Mouse (Mus musculus) hindbrain, embryonic 16.5 days (tissue): ENCODE measurements at regions not wholly inside any gene's neighbourhood (a gene's known extent, or its start where the extent isn't known, plus 50 kb on each side); places are given as distances from the start of the nearest gene placed in this dataset.

Source experiments
- ATAC-seq: fragments of 200-750 bp; cut with Nextera tagmentation; 2 replicates; pipeline ENCODE4 v1.8.0; 2017; ENCODE audit warnings: moderate TSS enrichment, moderate library complexity
- H3K27ac ChIP-seq: fragments of 300-500 bp; sonication (generic); 2 replicates; pipeline ENCODE4 v1.5.1; 2014; ENCODE audit warnings: low read depth, mild to moderate bottlenecking, control low read depth, low read length, moderate library complexity
- H3K27me3 ChIP-seq: fragments of 300-500 bp; sonication (generic); replicated peaks from 2 replicates; pipeline ENCODE4 v1.6.1; 2014; ENCODE audit warnings: low read length; ENCODE audit not compliant: control insufficient read depth, insufficient read depth
- H3K36me3 ChIP-seq: fragments of 300-500 bp; sonication (generic); 2 replicates; pipeline ENCODE4 v1.6.1; 2014; ENCODE audit warnings: mild to moderate bottlenecking, low read length, moderate library complexity, mixed read lengths; ENCODE audit not compliant: control insufficient read depth, insufficient read depth
- H3K4me1 ChIP-seq: fragments of 300-500 bp; sonication (generic); 2 replicates; pipeline ENCODE4 v1.6.1; 2014; ENCODE audit warnings: low read depth, low read length; ENCODE audit not compliant: control insufficient read depth, insufficient read depth
- H3K4me2 ChIP-seq: fragments of 300-500 bp; sonication (generic); 2 replicates; pipeline ENCODE4 v1.6.1; 2014; ENCODE audit warnings: mild to moderate bottlenecking, low read length, control low read depth, moderate library complexity
- H3K4me3 ChIP-seq: fragments of 300-500 bp; sonication (generic); 2 replicates; pipeline ENCODE4 v1.5.1; 2014; ENCODE audit warnings: mild to moderate bottlenecking, low read length, control low read depth, moderate library complexity
- H3K9ac ChIP-seq: fragments of 300-500 bp; sonication (generic); 2 replicates; pipeline ENCODE4 v1.6.1; 2014; ENCODE audit warnings: low read depth, mild to moderate bottlenecking, control low read depth, low read length, moderate library complexity
- H3K9me3 ChIP-seq: fragments of 300-500 bp; sonication (generic); 2 replicates; pipeline ENCODE4 v1.6.1; 2014; ENCODE audit warnings: mild to moderate bottlenecking, low read length, moderate library complexity; ENCODE audit not compliant: control insufficient read depth
- WGBS: fragments of 180-500 bp; shearing (Covaris S2); extraction: QIAGEN DNeasy Blood & Tissue Kit; methylation state at CpG from one replicate; pipeline ENCODE4 v1.1.7; 2014; 5-methylcytosine and 5-hydroxymethylcytosine counted together

- WGBS: 76% methylated on average over 8 of the region's 8 CpGs
- no peak for ATAC-seq
- no peaks in the 10 kb centered on the region for H3K9me3 ChIP-seq
- H3K27me3 ChIP-seq: no peaks in the 10 kb centered on the region
- no peaks in the 10 kb centered on the region for H3K4me1 ChIP-seq
- H3K4me2 ChIP-seq: no peak overlapping the region
- H3K27ac ChIP-seq: no peak overlapping the region
- H3K9ac ChIP-seq: no peak overlapping the region
- no peaks in the 10 kb centered on the region for H3K36me3 ChIP-seq
- no peak overlapping the region for H3K4me3 ChIP-seq
Observed at GRCm38 (mm10) chr10:67819534-67819933, 92.9 kb downstream of the Zfp365 start.

DNA sequence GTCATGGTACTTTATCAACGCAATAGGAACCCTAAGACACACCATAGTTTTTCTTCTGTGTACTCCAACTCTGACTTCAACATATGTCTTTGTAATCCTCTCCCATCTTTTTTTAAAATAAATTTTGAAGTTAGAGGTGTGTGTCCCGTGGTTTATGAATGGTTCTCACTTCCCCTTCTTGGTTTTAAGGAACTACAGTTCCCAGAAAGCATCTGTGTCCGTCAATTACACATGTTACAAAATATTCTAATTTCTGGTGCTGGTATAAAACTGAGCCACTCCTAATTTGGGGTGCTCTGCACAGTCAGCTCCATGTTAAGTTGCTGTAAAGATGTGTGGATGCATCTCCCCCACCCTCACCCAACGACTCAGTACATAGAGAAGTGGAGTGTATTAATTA, 98.6 kb downstream of the Zfp365 start:
- no peak for ATAC-seq
- 82% methylated on average over 4 of the region's 4 CpGs for WGBS
- H3K27me3 ChIP-seq: no peaks in the 10 kb centered on the region
- no peak overlapping the region for H3K9ac ChIP-seq
- H3K4me2 ChIP-seq: no peak overlapping the region
- H3K4me1 ChIP-seq: no peaks in the 10 kb centered on the region
- H3K36me3 ChIP-seq: no peaks in the 10 kb centered on the region
- H3K4me3 ChIP-seq: no peak overlapping the region
- H3K27ac ChIP-seq: no peak overlapping the region
- no peaks in the 10 kb centered on the region for H3K9me3 ChIP-seq

DNA sequence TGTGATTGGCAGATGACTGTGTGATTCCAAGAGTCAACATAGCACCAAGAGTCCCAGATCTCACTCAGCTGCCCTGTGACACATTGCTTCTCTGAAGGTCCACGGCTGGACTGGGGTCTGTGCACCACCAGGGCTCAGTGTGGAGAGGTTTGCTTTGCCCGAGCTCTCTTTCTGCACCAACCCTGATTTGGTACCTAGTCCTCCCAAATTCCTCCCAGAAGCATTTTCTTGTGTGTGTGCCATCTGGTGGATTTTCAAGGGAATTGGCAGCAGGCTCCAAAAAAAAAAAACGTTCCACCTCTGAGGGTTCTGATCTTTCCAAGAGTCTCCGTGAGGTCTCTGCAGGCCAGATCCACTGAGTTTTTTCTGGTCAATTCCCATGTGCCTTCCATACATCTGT, 107.3 kb downstream of the Zfp365 start:
- Histone ChIP-seq H3K4me3 (no peak overlapping the region), H3K9ac (no peak overlapping the region), H3K9me3 (no peaks in the 10 kb centered on the region), H3K4me2 (no peak overlapping the region), H3K4me1 (no peaks in the 10 kb centered on the region), H3K27ac (no peak overlapping the region), H3K36me3 (no peaks in the 10 kb centered on the region), H3K27me3 (no peaks in the 10 kb centered on the region)
- WGBS: 36% methylated on average over 4 of the region's 4 CpGs
- no peak for ATAC-seq

DNA sequence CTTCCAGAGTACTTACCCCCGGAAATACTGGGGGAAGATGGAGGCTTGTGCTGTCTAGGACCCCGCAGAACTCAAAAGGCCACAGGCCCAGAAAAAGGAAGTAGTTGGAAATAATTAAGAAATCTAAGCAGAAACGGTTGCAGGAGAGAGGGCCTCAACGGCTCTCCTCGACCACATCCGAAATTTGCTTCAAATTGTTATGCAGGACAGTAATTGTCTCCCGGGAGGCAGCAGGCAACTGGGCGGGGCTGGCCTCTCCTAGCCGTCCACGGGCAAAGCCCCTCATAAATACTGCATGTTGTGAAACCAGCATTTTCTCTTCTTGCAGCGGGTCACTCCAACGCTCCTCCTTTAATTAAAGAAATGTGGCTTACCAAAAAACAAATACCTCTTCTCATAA, 107.8 kb downstream of the Zfp365 start:
- Histone ChIP-seq H3K4me3 (no peak overlapping the region), H3K27me3 (no peaks in the 10 kb centered on the region), H3K27ac (no peak overlapping the region), H3K9me3 (no peaks in the 10 kb centered on the region), H3K36me3 (no peaks in the 10 kb centered on the region), H3K4me1 (no peaks in the 10 kb centered on the region), H3K9ac (no peak overlapping the region), H3K4me2 (no peak overlapping the region)
- ATAC-seq: no peak
- WGBS: 49% methylated on average over 12 of the region's 12 CpGs

- Histone ChIP-seq H3K27me3 (no peaks in the 10 kb centered on the region), H3K27ac (no peak overlapping the region), H3K4me1 (no peaks in the 10 kb centered on the region), H3K9me3 (no peaks in the 10 kb centered on the region), H3K9ac (no peak overlapping the region), H3K36me3 (no peaks in the 10 kb centered on the region), H3K4me2 (no peak overlapping the region), H3K4me3 (no peak overlapping the region)
- WGBS: 89% methylated on average over 8 of the region's 8 CpGs
- no peak for ATAC-seq
Observed at GRCm38 (mm10) chr10:67802156-67802555, 110.3 kb downstream of the Zfp365 start.

DNA sequence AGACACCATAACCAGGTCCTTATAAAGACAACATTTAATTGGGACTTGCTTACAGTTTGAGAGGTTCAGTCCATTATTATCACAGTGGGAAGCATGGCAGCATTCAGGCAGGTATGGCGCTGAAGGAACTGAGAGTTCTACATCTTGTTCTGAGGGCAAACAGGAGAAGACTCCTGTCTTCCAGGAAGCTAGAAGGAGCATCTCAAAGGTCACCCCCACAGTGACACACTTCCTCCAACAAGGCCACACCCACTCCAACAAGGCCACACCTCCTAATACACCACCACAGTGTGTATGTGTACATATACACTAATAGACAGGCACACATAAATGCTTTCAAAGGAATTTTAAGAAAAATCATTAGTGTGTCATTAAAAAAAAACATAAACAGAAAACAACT, 110.8 kb downstream of the Zfp365 start:
- 100% methylated on average over 1 of the region's 1 CpGs for WGBS
- Histone ChIP-seq H3K36me3 (no peaks in the 10 kb centered on the region), H3K9ac (no peak overlapping the region), H3K4me2 (no peak overlapping the region), H3K27ac (no peak overlapping the region), H3K27me3 (no peaks in the 10 kb centered on the region), H3K9me3 (no peaks in the 10 kb centered on the region), H3K4me3 (no peak overlapping the region), H3K4me1 (no peaks in the 10 kb centered on the region)
- ATAC-seq: no peak

- Histone ChIP-seq H3K27me3 (no peaks in the 10 kb centered on the region), H3K9ac (no peak overlapping the region), H3K36me3 (no peaks in the 10 kb centered on the region), H3K9me3 (no peaks in the 10 kb centered on the region), H3K4me3 (no peak overlapping the region), H3K4me2 (no peak overlapping the region), H3K27ac (no peak overlapping the region), H3K4me1 (no peaks in the 10 kb centered on the region)
- no peak for ATAC-seq
- WGBS: 37% methylated on average over 10 of the region's 10 CpGs
Observed at GRCm38 (mm10) chr10:67798991-67799390, 113.5 kb downstream of the Zfp365 start.

- H3K27ac ChIP-seq: no peak overlapping the region
- no peak overlapping the region for H3K4me2 ChIP-seq
- H3K4me1 ChIP-seq: no peaks in the 10 kb centered on the region
- no peak overlapping the region for H3K9ac ChIP-seq
- H3K27me3 ChIP-seq: no peaks in the 10 kb centered on the region
- no peaks in the 10 kb centered on the region for H3K9me3 ChIP-seq
- ATAC-seq: no peak
- no peak overlapping the region for H3K4me3 ChIP-seq
- H3K36me3 ChIP-seq: no peaks in the 10 kb centered on the region
- 72% methylated on average over 3 of the region's 3 CpGs for WGBS
Observed at GRCm38 (mm10) chr10:67793206-67793605, 119.3 kb downstream of the Zfp365 start.

DNA sequence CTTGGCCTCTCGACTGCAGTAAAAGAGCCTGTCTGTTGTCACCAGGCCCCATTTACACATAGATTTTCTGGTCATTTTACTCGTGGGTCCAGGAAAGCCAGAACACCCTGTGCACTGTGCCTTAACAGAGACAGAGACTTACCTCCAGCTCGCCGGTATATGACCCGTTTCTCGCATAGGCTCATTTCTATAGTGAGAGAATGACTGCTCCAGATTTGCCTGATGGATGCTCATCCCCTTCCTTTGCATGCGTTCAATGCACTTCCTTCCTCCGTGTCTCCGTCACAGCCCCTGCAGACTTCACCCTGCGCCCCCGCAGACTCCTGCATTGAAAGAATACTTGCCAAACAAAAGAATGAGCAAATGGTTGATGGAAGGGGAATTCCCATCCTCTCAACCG, 122.8 kb downstream of the Zfp365 start:
- no peak overlapping the region for H3K4me3 ChIP-seq
- H3K4me1 ChIP-seq: no peaks in the 10 kb centered on the region
- no peak overlapping the region for H3K4me2 ChIP-seq
- WGBS: 74% methylated on average over 12 of the region's 12 CpGs
- H3K27ac ChIP-seq: no peak overlapping the region
- no peak overlapping the region for H3K9ac ChIP-seq
- no peaks in the 10 kb centered on the region for H3K36me3 ChIP-seq
- no peaks in the 10 kb centered on the region for H3K27me3 ChIP-seq
- no peaks in the 10 kb centered on the region for H3K9me3 ChIP-seq
- ATAC-seq: no peak

DNA sequence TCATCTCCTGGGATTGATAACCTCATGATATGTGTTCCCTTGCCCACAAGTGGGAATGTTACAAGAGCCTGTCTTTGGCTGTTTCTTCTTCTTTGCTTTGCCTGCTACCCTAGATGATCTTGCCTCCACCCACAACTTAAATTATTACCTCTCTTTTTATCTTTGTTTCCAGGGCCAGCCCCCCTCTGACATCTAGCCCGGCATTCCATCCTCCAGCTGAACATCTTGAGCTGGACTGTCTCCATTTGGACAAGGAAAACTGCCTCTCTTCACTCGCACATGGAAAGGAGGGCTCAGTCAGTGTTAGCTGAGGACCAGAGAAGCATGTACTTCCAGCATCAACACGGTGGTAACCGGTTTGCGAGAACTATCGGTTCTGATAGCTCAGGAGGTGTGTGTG, 124.3 kb downstream of the Zfp365 start:
- Histone ChIP-seq H3K9ac (no peak overlapping the region), H3K4me2 (no peak overlapping the region), H3K36me3 (no peaks in the 10 kb centered on the region), H3K27me3 (no peaks in the 10 kb centered on the region), H3K4me1 (no peaks in the 10 kb centered on the region), H3K9me3 (no peaks in the 10 kb centered on the region), H3K27ac (no peak overlapping the region), H3K4me3 (no peak overlapping the region)
- ATAC-seq: no peak
- WGBS: 76% methylated on average over 6 of the region's 6 CpGs
